Mouse (Mus musculus) adrenal gland, adult (tissue): ENCODE measurements at regions not wholly inside any gene's neighbourhood (a gene's known extent, or its start where the extent isn't known, plus 50 kb on each side); places are given as distances from the start of the nearest gene placed in this dataset.

Experiments used
- DNase-seq, 2 experiments: peaks; one replicate each; pipeline ENCODE4 v3.0.0; 2022 to 2023; ENCODE audit warnings: low spot score in 1 of 2; ENCODE audit not compliant: inconsistent age in 2 of 2

- DNase-seq, result no peak
Measured at GRCm38 (mm10) chr2:166246401-166247189, 91.1 kb upstream of the Sulf2 start.

- no peak for DNase-seq
Measured at GRCm38 (mm10) chr2:166245219-166245618, 89.8 kb upstream of the Sulf2 start.

- peak in 1 of 2 experiments; percentile 83 for DNase-seq
Measured at GRCm38 (mm10) chr2:166242786-166243521, 87.5 kb upstream of the Sulf2 start.

GRCm38 (mm10) chr2:166241310-166241709 lies 85.8 kb upstream of the Sulf2 start:
- DNase-seq, result no peak

- DNase-seq, result peak; percentile 45 to 81
Measured at GRCm38 (mm10) chr2:166240056-166240455, 84.6 kb upstream of the Sulf2 start.

- peak in 1 of 2 experiments; percentile 50 for DNase-seq
Measured at GRCm38 (mm10) chr2:166237554-166238269, 82.2 kb upstream of the Sulf2 start.

GRCm38 (mm10) chr2:166236102-166236501 lies 80.6 kb upstream of the Sulf2 start:
- DNase-seq, result no peak

- peak; percentile 83 to 93 for DNase-seq
Measured at GRCm38 (mm10) chr2:166234579-166235212, 79.2 kb upstream of the Sulf2 start.

- no peak for DNase-seq
Measured at GRCm38 (mm10) chr2:166233246-166233645, 77.8 kb upstream of the Sulf2 start.

- no peak for DNase-seq
Measured at GRCm38 (mm10) chr2:166232376-166232775, 76.9 kb upstream of the Sulf2 start.

GRCm38 (mm10) chr2:166230617-166231016 lies 75.2 kb upstream of the Sulf2 start:
- DNase-seq, result no peak

- DNase-seq, result peak in 1 of 2 experiments; percentile 49
Measured at GRCm38 (mm10) chr2:166228356-166228755, 72.9 kb upstream of the Sulf2 start.

- DNase-seq, result no peak
Measured at GRCm38 (mm10) chr2:166227496-166227895, 72.0 kb upstream of the Sulf2 start.

- DNase-seq, result no peak
Measured at GRCm38 (mm10) chr2:166226929-166227328, 71.5 kb upstream of the Sulf2 start.

GRCm38 (mm10) chr2:166226331-166226730 lies 70.9 kb upstream of the Sulf2 start:
- no peak for DNase-seq

GRCm38 (mm10) chr2:166225354-166225753 lies 69.9 kb upstream of the Sulf2 start:
- DNase-seq, result no peak

- no peak for DNase-seq
Measured at GRCm38 (mm10) chr2:166218783-166219182, 63.3 kb upstream of the Sulf2 start.

GRCm38 (mm10) chr2:166216512-166216865 lies 61.0 kb upstream of the Sulf2 start:
- no peak for DNase-seq

GRCm38 (mm10) chr2:166215610-166216511 lies 60.4 kb upstream of the Sulf2 start:
- DNase-seq, result no peak

- DNase-seq, result no peak
Measured at GRCm38 (mm10) chr2:166215191-166215590, 59.7 kb upstream of the Sulf2 start.
